Mouse (Mus musculus): ENCODE results near the gene Bclaf3. TPM values are rescaled to one million over a fixed set of nuclear protein-coding genes. Genes with fewer than 3 reads are reported as not detected.

Gene Bclaf3
- polyA plus RNA-seq, 1 experiment from 2014 or later: 14.1 TPM

GRCm38 (mm10) chrX:159606936-159607335 lies 80.4 kb downstream of the Bclaf3 start:
- Histone ChIP-seq H3K9me3 (replicated peaks; ENCODE audit: low read length) (no peaks in the 10 kb centered on the region), H3K36me3 (ENCODE audit: insufficient read depth, low read length) (no peaks in the 10 kb centered on the region), H3K27ac (no peak overlapping the region), H3K9ac (ENCODE audit: low read depth, low read length) (no peak overlapping the region), H3K4me2 (ENCODE audit: low read length) (no peak overlapping the region), H3K27me3 (ENCODE audit: insufficient read depth, low read length) (no peaks in the 10 kb centered on the region), H3K4me1 (replicated peaks; ENCODE audit: insufficient read depth, low read length) (no peaks in the 10 kb centered on the region), H3K4me3 (replicated peaks; ENCODE audit: low read depth, low read length) (no peak overlapping the region)
- peak; percentile 66 for TF ChIP-seq CTCF (IDR thresholded peaks at IDR 0.05; ENCODE audit: low read depth)
- WGBS: 43% methylated on average over 6 of the region's 6 CpGs
- no peak for ATAC-seq (replicated peaks; ENCODE audit: low FRiP score, low read depth)
- DNase-seq (ENCODE audit: low spot score): peak; percentile 37

- Histone ChIP-seq H3K4me1 (replicated peaks; ENCODE audit: insufficient read depth, low read length) (no peaks in the 10 kb centered on the region), H3K9me3 (replicated peaks; ENCODE audit: low read length) (no peaks in the 10 kb centered on the region), H3K27ac (no peak overlapping the region), H3K4me2 (ENCODE audit: low read length) (peak overlapping the region; percentile 64), H3K36me3 (ENCODE audit: insufficient read depth, low read length) (no peaks in the 10 kb centered on the region), H3K4me3 (replicated peaks; ENCODE audit: low read depth, low read length) (peak overlapping the region; percentile 59), H3K9ac (ENCODE audit: low read depth, low read length) (0 out of 2 replicates have a peak overlapping the region, but pooled peaks have one; percentile 23), H3K27me3 (ENCODE audit: insufficient read depth, low read length) (no peaks in the 10 kb centered on the region)
- TF ChIP-seq CTCF (IDR thresholded peaks at IDR 0.05; ENCODE audit: low read depth): peak; percentile 70
- DNase-seq (ENCODE audit: low spot score) (peak; percentile 74), ATAC-seq (replicated peaks; ENCODE audit: low FRiP score, low read depth) (peak; percentile 69)
- 28% methylated on average over 12 of the region's 12 CpGs for WGBS
Measured at GRCm38 (mm10) chrX:159626208-159626906, 99.9 kb downstream of the Bclaf3 start.

- Histone ChIP-seq H3K9ac (ENCODE audit: low read depth, low read length) (peak within 1 kb of the TSS; percentile 59), H3K4me1 (replicated peaks; ENCODE audit: insufficient read depth, low read length) (no peaks in the 10 kb centered on the region), H3K9me3 (replicated peaks; ENCODE audit: low read length) (no peaks in the 10 kb centered on the region), H3K27ac (peak within 1 kb of the TSS; percentile 64), H3K36me3 (ENCODE audit: insufficient read depth, low read length) (no peaks in the 10 kb centered on the region), H3K4me3 (replicated peaks; ENCODE audit: low read depth, low read length) (peak within 1 kb of the TSS; percentile 59), H3K4me2 (ENCODE audit: low read length) (peak within 1 kb of the TSS; percentile 64), H3K27me3 (ENCODE audit: insufficient read depth, low read length) (no peaks in the 10 kb centered on the region)
- WGBS: 20% methylated on average over 55 of the region's 60 CpGs
- ATAC-seq (replicated peaks; ENCODE audit: low FRiP score, low read depth) (peak; percentile 92), DNase-seq (ENCODE audit: low spot score) (peak; percentile 78)
- peak; percentile 38 for TF ChIP-seq CTCF (IDR thresholded peaks at IDR 0.05; ENCODE audit: low read depth)
Measured at GRCm38 (mm10) chrX:159626907-159627587, 100.6 kb downstream of the Bclaf3 start, which contains the start of gene Sh3kbp1. Gene Sh3kbp1 (plus strand): TSS chrX:159627272.

- DNase-seq (ENCODE audit: low spot score) (peak; percentile 24), ATAC-seq (replicated peaks; ENCODE audit: low FRiP score, low read depth) (peak; percentile 65)
- Histone ChIP-seq H3K27ac (peak overlapping the region; percentile 64), H3K4me1 (replicated peaks; ENCODE audit: insufficient read depth, low read length) (no peaks in the 10 kb centered on the region), H3K9ac (ENCODE audit: low read depth, low read length) (peak overlapping the region; percentile 59), H3K36me3 (ENCODE audit: insufficient read depth, low read length) (no peaks in the 10 kb centered on the region), H3K9me3 (replicated peaks; ENCODE audit: low read length) (no peaks in the 10 kb centered on the region), H3K4me2 (ENCODE audit: low read length) (peak overlapping the region; percentile 64), H3K27me3 (ENCODE audit: insufficient read depth, low read length) (no peaks in the 10 kb centered on the region), H3K4me3 (replicated peaks; ENCODE audit: low read depth, low read length) (peak overlapping the region; percentile 59)
- WGBS: 27% methylated on average over 49 of the region's 56 CpGs
- TF ChIP-seq CTCF (IDR thresholded peaks at IDR 0.05; ENCODE audit: low read depth): no peak
Measured at GRCm38 (mm10) chrX:159627588-159628566, 101.4 kb downstream of the Bclaf3 start.

- no peak for TF ChIP-seq CTCF (IDR thresholded peaks at IDR 0.05; ENCODE audit: low read depth)
- no peak overlapping the region for H3K9ac ChIP-seq (ENCODE audit: low read depth, low read length)
Measured at GRCm38 (mm10) chrX:159628629-159629028, 102.1 kb downstream of the Bclaf3 start.

More at GRCm38 (mm10) chrX:159628629-159629028, 102.1 kb downstream of the Bclaf3 start:
- no peaks in the 10 kb centered on the region for H3K4me1 ChIP-seq (replicated peaks; ENCODE audit: insufficient read depth, low read length)
- H3K36me3 ChIP-seq (ENCODE audit: insufficient read depth, low read length): no peaks in the 10 kb centered on the region
- peak overlapping the region; percentile 64 for H3K4me2 ChIP-seq (ENCODE audit: low read length)
- H3K27ac ChIP-seq: no peak overlapping the region
- H3K9me3 ChIP-seq (replicated peaks; ENCODE audit: low read length): no peaks in the 10 kb centered on the region
- peak overlapping the region; percentile 59; the same call in 1 of the 2 replicates for H3K4me3 ChIP-seq (replicated peaks; ENCODE audit: low read depth, low read length)
- WGBS: 51% methylated on average over 4 of the region's 4 CpGs
- H3K27me3 ChIP-seq (ENCODE audit: insufficient read depth, low read length): no peaks in the 10 kb centered on the region
- no peak for ATAC-seq (replicated peaks; ENCODE audit: low FRiP score, low read depth)
- DNase-seq (ENCODE audit: low spot score): no peak
